Mouse (Mus musculus): ENCODE data around the gene Tnfsfm13. TPM values are rescaled to one million over a fixed set of nuclear protein-coding genes. Genes with fewer than 3 reads are reported as not detected.
"Not testable (repeated sequence)": the region's sequence is repeated elsewhere in the genome, so short reads cannot be mapped to it uniquely, and the experiment has no call there.

Gene Tnfsfm13
- total RNA-seq, 2 experiments from 2014 or later, result 4.3 to 4.6 TPM

DNA sequence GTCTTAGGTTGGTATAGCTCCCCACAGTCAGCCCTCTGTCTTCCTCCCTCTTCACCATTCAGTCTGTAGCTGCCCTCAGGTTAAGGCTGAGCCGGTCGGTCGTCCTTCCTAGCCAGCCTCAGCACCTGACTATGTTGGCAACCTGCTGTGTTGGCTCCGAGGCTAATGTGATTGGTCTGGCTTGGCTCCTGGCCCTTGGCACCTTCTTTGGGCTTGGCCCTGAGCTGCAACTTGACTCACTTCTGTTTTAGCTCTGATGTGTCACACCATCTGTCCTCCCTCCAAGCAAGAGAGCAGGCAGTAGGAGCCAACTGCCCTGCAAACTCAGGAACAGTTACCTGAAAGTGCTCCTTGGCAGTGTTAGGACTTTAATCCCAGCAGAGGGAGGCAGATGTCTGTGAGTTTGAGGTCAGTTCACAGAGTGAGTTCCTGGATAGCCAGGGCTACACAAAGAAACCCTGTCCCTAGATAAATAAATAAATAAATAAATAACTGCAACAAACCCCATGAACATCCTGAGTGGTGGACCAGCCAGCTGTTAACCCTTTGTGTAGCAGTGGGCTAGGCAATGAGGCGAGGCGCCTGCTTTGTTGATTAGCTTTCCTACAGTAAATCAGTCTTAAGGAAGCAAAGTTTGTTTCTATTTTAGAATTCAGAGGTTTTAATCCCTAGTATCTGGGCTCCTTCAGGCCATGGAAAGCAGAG is 11.0 kb upstream of the Tnfsfm13 start:
- DNase-seq (ENCODE audit: low spot score in 2 of 2), result peak in 1 of 2 experiments; percentile 62

DNA sequence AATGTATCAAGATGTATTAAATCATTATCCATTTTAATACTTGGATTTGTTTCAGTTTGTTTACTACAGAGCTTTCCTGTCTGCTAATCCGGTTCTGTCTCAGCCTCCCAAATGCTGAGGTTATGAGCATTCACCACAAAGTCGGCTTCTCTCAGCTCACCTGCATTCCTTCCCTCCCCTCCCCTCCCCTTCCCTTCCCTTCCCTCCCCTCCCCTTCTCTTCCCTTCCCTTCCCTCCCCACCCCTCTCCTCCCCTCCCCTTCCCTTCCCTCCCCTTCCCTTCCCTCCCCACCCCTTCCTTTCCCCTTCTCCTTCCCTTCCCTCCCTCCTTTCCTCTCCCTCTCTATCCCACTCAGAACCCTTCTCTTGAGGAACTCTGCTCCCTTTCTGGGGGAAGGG is 8.7 kb upstream of the Tnfsfm13 start:
- no peak for DNase-seq (ENCODE audit: low spot score in 2 of 2)

DNA sequence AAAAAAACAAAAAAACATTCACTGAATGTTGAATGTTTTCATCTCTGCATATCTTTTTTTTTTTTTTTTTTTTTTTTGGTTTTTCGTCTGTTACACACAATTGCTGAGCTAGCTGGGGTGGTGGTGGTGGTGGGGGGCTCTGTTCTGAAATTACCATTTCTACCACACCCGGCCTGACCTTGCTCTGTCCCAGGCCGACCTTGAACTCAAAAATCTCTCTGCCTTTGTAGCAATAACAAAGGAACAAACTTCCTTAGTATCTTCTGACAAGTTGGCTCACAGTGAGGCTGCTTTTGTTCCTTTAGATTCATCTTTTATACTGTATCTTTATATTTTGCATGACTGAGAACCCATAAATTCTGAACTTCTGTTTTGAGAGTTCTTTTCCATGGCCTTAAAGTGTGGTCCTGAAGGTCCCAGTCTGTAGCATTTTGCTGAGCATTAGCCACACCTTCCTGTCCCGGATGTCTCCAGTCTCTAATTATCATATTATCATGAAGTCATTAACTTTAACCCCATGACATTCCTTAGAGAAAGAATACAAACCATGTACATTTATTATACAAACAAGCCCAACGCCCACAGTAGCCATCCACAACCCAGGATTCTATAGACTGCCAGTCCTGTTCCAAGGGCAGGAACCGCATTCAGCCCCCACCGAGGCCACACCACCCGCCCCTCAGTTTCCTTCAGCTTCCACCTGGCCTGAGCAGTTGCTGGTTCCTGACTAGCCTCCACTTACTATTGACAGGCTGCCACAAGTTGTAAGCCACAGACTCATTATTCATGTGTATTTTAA is 8.1 kb upstream of the Tnfsfm13 start:
- no peak for DNase-seq (ENCODE audit: low spot score in 2 of 2)

DNA sequence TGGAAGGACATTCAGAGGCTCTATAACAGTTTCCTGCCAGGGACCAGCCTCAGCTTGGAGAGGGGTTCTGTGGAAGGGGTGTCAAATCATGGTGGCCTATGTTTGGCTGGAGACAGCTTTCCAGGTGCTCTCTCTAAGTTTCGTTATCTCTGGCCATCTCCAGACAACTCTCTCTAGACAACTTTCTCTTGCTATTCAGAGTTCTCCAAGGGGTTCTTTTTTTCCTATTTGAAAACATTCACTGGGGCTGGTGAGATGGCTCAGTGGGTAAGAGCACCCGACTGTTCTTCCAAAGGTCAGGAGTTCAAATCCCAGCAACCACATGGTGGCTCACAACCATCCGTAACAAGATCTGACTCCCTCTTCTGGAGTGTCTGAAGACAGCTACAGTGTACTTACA is 7.5 kb upstream of the Tnfsfm13 start:
- not testable (repeated sequence) for DNase-seq (ENCODE audit: low spot score in 2 of 2)

DNA sequence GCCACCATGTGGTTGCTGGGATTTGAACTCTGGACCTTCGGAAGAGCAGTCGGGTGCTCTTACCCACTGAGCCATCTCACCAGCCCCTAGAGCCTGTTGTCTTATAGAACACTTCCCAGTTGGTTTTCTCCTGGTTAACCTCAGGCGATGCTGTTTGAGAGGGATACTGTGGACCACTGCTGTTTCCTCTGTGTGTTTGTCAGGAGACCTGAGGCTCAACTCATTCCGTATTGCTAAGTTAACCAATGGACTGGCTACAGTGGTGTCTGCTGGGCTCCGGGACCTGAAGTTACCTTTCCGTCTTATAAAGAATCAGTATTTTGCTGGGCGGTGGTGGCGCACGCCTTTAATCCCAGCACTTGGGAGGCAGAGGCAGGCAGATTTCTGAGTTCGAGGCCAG is 7.0 kb upstream of the Tnfsfm13 start:
- not testable (repeated sequence) for DNase-seq (ENCODE audit: low spot score in 2 of 2)

DNA sequence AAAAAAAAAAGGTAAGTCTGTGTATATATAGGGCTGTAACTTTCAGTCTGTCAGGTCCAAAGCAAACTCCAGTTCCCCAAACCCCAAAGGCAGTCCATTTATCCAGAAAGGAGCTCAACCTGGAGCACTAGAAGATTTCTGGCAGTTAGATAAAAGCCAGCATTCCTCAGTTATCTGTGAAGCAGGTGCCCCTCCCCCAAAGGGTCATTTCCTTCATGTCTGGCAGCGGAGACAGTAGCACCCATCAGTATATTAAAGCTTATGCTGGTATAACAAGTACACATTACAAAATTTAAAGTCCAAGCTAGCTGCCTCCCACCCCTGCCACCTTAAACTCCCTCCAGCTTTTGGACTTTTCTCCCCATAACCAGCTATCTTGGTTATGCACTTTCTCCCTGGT is 3.7 kb upstream of the Tnfsfm13 start:
- DNase-seq (ENCODE audit: low spot score in 2 of 2), result no peak

DNA sequence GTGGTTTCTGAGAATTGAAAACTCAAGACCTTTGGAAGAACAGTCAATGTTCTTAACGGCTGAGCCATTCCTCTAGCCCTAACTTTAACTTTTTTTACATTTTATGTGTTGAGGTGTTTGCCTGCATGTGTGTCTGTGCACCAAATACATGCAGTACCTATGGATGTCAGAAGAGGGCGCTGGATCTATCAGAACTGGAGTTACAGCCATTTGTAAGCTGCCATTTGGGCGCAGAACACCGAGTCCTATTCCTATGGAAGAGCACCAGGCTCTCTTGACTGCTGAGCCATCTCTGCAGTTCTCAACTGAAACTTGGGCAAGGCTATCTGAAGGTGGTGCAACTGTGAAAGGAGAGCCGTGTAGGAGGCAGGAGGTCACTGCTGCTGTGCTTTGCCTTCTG is 2.7 kb upstream of the Tnfsfm13 start:
- no peak for DNase-seq (ENCODE audit: low spot score in 2 of 2)

DNA sequence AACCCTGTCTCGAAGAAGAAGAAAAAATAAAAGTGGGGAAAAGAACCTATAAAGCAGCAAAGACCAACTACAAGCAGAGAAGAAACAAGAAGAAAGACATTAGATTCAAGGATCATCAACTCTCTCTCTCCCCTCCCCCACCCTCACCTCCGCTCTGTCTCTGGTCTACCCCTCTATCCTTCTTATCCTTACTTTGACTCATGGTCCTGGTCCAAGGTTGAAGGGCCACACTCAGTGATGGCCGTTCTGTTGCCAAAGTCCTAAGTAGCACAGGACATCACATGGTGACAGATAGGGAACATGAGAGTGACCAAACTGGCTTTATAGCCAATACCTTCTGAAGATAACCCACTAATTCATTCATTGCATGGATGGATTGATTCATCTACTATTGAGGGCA is 1.5 kb upstream of the Tnfsfm13 start:
- no peak for DNase-seq (ENCODE audit: low spot score in 2 of 2)

DNA sequence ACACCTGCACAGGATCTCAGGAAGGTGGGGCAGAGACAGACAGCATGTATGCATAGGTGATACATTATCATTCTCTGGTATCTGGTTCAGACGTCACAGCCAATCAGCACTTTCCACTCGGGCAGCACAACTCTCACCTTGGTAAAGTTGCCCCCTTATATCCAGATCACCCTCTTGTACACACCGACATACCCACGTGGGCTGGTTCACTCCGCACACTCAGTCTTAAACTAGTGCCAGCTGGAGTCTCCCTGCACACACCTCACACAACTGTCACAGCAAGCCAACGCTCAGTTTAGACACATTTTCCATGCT is 895 bp downstream of the Tnfsfm13 start:
- DNase-seq (ENCODE audit: low spot score in 2 of 2), result no peak

DNA sequence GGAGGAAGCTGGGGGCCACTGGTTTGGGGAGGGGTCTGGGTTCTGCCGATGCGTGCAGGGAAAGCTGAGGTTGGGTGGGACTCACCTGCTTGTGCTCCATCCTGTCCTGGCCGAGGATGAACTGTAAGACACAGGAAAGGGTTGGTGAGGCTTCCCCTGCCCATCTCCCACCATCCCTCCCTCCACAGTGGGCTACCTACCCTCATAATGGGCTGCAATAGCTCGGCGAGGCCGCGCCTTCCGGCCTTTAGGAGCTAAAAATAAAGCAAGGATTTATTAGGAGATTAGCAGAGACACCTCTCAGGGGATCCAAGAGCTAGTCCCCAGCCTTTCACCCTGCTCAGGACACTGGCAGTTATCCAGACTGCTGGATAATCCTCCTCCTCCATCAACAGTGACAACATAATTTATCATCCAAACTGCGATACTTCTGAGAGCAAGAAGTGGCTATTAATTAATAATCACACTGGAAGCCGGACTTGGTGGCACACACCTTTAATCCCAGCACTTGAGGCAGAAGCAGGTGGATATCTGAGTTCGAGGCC is 2.4 kb downstream of the Tnfsfm13 start:
- no peak for DNase-seq (ENCODE audit: low spot score in 2 of 2)

DNA sequence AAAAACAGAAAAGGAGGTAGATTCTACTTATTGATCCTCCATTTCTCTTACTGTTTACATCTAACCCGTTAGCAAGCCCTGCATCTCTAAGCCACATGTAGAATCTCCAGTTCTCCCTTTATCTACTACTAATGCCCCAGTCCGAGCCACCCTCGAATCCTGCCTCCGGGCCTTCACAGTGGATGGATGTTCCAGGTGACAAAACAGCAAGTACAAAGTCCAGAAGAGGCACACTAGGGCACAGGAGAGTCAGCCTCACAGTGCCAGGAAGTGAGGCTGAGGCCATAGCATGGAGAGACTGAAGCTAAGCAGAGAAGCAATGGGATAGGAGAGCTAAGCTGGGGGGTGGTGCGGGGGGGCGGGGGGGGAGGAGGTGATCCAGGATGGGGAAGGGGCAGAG is 3.0 kb downstream of the Tnfsfm13 start:
- no peak for DNase-seq (ENCODE audit: low spot score in 2 of 2)

DNA sequence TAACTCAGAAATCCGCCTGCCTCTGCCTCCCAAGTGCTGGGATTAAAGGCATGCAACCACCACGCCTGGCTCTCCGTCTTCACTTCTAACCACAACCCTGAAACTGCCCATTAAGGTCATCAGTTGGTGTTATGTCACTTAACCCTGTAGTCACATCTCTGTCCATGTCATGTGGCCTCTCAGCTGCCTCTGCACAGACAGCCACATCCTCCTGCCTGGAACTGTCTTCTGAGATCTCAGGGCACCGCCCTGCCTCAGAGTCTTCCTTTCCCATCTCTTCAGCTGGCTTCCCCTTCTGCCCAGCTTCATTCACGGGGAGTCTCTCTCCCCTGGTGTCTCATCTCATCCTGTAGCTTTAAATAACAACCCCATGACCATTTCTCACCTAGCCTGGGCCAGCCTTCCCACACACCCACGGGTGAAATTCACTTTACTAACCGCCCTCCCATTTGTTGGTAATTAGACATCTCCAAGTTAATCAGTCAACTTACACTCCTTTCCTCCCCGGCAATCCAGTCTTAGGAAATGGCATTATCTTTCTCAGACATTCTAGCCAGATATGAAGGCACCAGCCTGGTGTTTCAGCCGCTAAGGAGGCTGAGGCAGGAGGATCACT is 3.6 kb downstream of the Tnfsfm13 start:
- DNase-seq (ENCODE audit: low spot score in 2 of 2), result no peak

DNA sequence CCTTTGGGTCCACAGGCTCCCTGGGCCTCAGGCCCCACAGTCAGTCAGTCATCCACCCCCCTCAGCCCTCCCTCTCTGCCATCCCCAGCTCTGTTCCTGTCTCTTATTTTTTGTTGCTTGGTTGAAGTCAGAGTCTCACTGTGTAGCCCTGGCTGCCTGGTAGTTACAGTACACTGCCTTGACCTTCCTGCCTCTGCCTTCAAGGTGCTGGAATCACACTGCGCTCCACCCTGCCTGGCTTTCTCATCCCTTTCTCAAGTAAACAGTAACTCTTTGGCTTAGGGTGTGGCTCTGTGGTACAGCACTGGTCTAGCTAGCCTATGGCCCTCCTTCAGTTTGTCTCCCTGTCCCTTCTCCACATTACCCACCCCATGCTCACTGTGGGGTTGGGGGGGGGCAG is 6.0 kb downstream of the Tnfsfm13 start:
- DNase-seq (ENCODE audit: low spot score in 2 of 2), result no peak

DNA sequence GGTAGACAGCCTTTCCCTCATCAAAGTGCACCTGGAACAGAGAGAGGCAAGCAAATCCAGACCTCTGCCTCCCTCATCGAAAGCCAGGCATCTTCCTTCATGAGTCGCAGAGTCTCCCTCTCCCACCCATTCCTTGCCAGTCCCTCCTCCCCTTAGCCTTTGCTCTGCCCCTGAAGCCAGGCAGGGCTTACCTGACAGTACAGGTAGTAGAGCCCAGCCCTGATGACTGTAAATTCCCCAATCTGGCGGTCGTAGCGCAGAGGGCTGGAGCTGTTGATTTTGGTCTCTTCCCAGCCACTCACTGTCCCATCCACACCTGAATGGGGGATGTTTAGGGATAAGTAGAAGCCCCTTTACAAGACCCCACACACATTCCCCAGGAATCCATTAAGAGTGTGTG is 8.8 kb downstream of the Tnfsfm13 start:
- no peak for DNase-seq (ENCODE audit: low spot score in 2 of 2)

DNA sequence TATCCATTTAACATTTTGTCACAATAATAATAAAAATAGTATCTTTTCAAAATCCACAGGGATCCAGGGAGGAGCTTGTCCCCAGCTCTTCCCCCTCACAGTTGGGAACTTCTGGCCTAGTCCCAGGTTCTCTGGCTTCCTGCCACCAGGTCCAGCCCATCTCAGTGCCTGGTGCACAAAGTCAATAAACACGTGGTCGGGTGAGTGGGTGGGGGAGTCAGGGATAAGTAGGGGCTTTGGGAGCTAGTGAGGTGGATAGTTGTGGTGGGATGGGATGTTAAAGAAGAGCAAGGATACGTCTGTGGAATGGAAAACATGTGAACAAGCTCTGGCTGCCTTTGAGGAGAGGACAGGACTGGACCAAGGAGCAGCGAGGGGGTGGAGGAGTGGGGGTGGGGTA is 9.5 kb downstream of the Tnfsfm13 start:
- DNase-seq (ENCODE audit: low spot score in 2 of 2), result peak; percentile 82 to 86

DNA sequence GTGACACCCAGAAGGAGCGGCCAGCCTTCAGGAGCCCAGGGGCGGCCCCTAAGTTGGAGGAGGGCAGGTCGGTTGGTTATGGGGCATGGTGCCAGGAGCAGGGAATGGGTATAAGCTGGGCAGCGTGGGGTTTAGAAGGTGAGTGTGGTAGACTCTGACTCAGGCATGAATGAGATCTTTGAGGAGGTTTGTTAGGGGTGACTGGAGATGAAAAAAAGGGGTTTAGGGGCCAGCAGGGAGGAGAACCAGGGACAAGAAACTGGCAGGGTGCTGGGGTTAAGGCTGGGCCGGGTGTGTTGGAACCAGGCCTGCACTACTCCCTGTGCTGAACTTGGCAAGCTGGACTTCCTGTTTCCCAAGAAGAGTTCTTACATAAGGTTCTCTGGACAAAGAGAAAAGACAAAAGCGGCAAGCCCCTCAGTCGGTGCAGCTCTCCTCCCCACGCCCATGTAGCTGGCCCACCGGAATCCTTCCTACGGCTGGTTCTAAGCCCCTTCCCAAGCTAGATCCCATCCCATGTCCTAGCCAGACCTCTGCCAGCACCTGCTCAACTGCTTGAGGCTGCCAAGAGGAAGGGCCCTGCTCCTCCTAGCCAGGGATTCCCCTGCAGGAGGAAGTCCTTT is 10.3 kb downstream of the Tnfsfm13 start, which contains the start of gene Tnfsf13:
Tnfsf13 (minus strand) TSS at position 259 of the 623 bp plus-strand sequence.
- DNase-seq (ENCODE audit: low spot score in 2 of 2), result peak in 1 of 2 experiments; percentile 74

DNA sequence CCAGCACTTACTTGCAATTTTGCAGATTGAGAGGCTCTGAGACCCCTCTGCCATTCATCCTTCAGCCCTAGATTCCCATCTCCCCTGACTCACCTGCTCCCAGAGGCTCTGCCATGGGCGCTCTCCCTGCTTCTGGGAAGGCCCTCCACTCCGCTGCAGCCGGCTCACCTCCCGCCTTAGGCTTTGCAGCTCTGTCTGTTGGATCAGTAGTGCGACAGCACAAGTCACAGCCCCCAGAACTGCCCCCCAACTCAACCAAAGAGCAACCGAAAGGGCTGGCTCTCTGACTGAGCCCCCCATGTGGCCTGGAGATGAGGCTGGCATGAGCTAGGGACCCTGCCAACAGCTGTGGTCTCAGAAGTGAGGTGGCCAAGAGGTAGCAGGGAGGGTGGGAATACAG is 11.0 kb downstream of the Tnfsfm13 start:
- no peak for DNase-seq (ENCODE audit: low spot score in 2 of 2)

DNA sequence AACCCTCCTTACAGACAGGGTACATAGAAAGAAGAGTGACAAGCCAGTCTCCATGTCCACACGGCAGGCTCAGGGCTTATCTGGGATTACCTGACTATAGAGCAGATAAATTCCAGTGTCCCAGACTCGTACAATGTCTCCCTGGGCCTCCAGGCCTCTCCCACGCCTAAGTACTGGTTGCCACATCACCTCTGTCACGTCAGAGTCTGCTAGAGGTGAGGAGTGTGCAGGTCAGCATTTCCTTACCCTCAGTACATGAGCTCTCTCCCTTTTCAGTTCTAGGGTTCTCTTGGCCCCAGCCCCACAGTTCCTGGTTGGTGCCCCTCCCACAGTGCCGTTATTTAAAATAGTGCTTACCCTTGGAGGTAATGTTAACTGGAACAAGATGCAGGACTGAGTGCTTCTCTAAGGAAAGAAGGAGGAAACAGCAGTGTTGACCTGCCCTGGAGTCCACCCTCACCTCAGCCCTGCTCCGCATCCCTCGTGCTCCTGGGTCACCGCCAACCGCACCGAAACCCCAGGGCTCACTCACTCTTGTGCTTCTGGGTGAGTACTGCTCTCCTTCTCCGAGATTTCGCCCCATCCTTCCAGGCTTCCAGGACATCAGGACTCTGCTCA is 11.7 kb downstream of the Tnfsfm13 start:
- DNase-seq (ENCODE audit: low spot score in 2 of 2), result no peak

DNA sequence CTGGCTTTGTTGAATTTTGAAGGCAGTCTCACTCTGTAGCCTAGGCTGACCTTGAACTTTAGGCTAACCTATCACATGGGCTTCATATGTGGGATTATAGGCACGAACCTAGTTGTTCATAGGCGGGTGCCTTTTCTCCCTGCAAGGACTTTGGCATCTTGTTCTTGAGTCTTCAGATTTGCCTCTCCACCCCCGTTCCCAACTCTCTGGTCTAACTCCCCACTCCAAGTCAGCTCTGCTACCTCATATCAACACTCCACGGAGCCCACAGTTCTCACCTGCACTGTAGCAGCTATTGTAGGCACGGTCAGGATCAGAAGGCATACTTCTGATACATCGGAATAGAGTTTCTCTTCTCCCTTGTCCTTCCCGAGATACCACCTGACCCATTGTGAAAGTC is 12.3 kb downstream of the Tnfsfm13 start:
- DNase-seq (ENCODE audit: low spot score in 2 of 2), result no peak

DNA sequence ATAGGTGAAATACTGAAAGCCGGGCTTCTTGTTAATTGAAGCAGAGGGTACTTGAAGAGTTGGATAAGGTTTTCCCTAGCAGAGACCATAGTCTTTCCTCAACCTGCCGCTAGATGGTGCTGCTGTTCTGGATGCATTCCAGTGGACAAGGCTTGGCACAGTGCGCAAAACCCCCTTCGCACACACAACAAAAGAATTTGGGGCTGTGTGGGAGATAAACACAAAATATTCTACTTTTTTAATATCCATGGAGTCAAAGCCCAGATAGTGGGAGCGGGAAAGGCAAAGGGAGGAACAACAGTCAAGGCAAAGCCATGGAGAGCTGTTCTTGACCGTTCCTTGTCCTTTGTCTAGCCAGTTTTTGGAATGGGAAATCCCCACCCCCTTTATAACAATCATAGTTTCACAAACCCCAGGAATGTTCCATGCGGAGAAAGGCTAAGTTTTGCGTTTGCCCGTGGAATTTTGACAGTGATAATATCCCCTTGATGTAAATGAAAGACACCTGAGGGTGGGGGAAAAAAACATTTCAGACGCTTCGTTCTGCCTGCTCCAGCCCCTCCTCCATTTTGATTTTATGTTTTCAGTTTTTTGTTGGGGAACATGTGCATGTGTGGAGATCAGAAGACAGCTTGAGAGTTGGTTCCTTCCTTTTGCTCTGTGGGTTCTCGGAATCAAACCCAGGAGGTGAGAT is 12.9 kb downstream of the Tnfsfm13 start:
- peak; percentile 78 to 87 for DNase-seq (ENCODE audit: low spot score in 2 of 2)

Measured in gastrocnemius, postnatal 4 days (tissue).